Mouse (Mus musculus): ENCODE measurements around the gene Nfkb2. TPM values are rescaled to one million over a fixed set of nuclear protein-coding genes. Genes with fewer than 3 reads are reported as not detected.

Gene Nfkb2
- total RNA-seq, 2 experiments from 2014 or later = 9.6 to 10.4 TPM

- intact Hi-C loops (cut with DNase I; ENCODE audit: low total_unique reads) = no loop called here
- no peak for DNase-seq
Measured at GRCm38 (mm10) chr19:46320076-46320785, 16.1 kb downstream of the Nfkb2 start.

- intact Hi-C loops (cut with DNase I; ENCODE audit: low total_unique reads) = no loop called here
- DNase-seq = peak; percentile 8
Measured at GRCm38 (mm10) chr19:46321101-46321943, 17.2 kb downstream of the Nfkb2 start.

- intact Hi-C loops (cut with DNase I; ENCODE audit: low total_unique reads) = no loop called here
- DNase-seq = peak; percentile 2
Measured at GRCm38 (mm10) chr19:46322144-46322995, 18.2 kb downstream of the Nfkb2 start.

DNA sequence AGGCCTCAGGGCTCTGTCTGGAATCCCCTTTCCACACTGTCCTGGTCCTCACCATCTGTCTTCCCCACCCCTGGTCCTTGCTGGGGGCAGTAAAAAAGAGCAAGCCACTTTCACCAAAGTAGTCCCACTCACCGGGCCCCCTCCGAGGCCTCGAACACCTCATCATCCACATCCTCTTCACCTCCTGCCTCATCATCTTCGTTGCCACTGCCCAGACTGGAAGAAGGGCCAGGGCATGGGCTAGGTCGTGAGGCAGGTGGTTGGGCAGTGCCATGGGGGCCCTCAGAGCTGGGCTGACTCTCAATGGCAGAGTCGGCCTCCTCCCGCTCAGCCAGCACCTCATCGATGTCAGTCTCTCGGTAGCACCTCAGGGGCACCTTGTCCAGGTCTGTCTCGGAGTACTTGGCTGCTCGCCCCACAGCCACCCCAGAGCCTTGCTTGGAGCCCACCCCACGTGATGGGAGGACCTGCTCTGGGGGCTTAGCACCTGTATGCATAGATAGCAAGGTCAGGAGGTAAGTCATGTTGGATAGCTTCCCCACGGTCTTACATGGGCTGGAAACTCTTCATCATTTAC is 19.0 kb downstream of the Nfkb2 start:
- no peak for DNase-seq
- intact Hi-C loops (cut with DNase I; ENCODE audit: low total_unique reads) = no loop called here

- DNase-seq = peak; percentile 1
- intact Hi-C loops (cut with DNase I; ENCODE audit: low total_unique reads) = no loop called here
Measured at GRCm38 (mm10) chr19:46323716-46324115, 19.6 kb downstream of the Nfkb2 start.

DNA sequence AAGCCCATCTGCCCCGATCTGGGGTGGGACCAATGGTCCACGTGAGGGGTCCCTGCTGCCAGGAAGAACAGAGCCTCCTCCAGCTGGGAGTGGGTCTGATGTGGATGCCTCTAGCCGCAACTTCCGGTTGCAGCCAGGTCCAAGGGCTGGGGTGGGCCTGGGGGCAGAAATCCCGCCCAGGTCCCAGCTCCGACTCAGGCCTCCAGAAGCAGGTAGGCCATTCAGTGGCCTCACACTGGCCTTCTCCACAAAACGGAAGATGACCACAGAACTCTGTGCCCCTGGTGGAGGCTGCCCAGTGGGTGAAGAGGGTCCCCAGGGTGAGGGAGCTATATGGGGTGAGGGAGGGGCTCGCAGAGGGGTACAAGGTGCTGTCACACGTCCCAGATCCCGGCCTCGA is 20.2 kb downstream of the Nfkb2 start:
- intact Hi-C loops (cut with DNase I; ENCODE audit: low total_unique reads) = no loop called here
- peak; percentile 3 for DNase-seq

DNA sequence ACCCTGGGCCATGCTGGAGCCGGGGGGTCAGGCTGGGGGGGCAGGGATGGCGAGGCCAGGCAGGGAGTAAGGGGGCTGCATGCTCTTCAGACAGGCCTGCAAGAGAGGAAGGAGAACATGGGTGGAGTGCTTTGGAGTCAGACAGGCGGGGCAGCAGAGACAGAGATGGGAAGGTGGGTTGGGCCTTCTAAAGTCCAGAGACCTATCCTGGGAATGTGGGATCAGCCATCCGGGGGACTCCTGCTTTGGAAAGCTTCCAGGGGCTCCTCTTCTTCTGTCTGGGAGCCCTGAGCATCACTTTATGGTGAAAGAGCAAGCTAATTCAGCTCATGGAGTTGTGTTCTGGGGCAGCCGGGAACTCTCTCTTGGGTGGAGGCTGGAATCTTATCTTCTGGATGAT is 20.8 kb downstream of the Nfkb2 start:
- DNase-seq = no peak
- intact Hi-C loops (cut with DNase I; ENCODE audit: low total_unique reads) = no loop called here

DNA sequence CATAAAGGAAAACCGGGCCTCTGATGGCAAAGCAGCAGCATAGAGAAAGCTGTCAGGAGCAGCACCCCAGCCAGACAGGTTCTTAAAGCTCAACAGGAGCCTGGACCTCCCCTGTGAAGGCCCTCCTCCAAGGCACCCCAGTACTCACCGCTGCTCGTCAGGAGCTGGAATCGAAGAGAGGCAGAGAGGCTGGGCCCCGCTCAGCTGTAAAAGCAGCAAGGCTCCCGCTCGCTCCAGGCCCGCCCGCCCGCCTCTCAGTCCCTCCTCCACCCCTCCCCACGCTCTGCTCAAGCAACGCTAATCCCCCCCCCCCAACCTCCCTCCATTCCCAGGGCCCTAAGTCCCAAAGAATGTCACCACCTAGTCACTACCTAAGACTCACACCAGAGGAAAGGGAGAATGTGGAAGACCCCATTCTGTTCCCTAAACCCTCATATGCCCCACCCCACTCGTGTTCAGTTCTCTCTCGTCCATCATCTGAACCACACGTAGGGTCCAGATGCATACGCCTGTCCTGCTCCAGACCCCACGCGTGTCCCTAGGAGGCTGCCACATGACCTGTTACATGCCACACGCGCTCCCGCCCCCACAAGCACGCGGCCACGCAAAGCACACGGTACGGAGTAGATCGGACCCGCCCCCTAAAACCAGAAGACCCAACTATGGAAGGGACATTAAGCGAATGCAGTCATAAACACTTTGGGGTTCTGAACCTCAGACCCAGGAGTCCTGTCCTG is 22.1 kb downstream of the Nfkb2 start:
- DNase-seq = no peak
- intact Hi-C loops (cut with DNase I; ENCODE audit: low total_unique reads) = no loop called here

- intact Hi-C loops (cut with DNase I; ENCODE audit: low total_unique reads) = no loop called here
- DNase-seq = peak; percentile 43
Measured at GRCm38 (mm10) chr19:46326756-46327305, 22.7 kb downstream of the Nfkb2 start, which contains the start of gene Psd. Gene Psd (minus strand): TSS chr19:46327156.

DNA sequence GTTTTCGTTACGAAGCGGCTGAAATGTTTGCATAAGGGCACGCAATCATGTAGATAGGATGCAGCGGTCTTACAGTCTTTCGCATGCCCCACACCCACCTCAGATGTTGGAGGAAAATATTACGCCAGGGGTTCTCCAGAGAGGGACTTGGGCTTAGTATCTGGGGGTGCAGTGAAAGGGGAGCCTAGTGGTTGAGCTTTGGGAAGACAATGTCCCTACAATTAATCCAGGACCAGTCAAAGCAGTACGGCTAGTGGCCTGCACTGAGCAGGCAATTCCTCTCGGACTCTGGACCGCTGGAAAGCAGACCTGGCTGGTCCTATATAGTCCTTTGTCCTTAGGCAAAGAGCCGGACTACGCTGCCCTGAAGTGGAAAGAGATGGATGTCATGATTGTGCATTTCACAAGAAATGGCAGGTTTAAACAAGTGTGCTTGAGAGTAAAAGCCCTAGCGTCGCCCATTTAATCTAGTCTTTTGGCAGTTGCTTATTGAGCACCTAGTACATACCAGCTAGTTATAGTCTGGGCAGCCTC is 23.5 kb downstream of the Nfkb2 start:
- intact Hi-C loops (cut with DNase I; ENCODE audit: low total_unique reads) = no loop called here
- DNase-seq = no peak

GRCm38 (mm10) chr19:46328081-46329030 is 24.2 kb downstream of the Nfkb2 start, which contains the start of gene Fbxl15:
Gene Fbxl15 (plus strand): TSS chr19:46328184.
- DNase-seq = peak; percentile 94
- intact Hi-C loops (cut with DNase I; ENCODE audit: low total_unique reads) = no loop called here

DNA sequence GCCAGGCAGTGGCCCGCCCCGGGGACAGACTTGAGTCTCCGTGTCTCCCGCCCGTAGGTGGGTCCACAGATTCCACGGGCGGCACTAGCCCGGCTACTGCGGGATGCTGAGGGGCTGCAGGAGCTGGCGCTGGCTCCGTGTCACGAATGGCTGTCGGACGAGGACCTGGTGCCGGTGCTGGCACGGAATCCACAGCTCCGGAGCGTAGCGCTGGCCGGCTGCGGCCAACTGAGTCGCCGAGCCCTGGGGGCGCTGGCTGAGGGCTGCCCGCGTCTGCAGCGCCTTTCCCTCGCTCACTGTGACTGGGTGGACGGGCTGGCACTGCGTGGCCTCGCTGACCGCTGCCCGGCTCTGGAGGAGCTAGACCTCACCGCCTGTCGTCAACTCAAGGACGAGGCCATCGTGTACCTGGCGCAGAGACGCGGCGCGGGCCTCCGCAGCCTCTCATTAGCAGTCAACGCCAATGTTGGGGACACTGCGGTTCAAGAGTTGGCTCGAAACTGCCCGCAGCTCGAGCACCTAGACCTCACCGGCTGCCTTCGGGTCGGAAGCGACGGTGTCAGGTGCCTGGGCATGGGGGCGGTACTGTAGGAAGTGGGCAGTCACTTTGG is 25.0 kb downstream of the Nfkb2 start:
- intact Hi-C loops (cut with DNase I; ENCODE audit: low total_unique reads) = no loop called here
- no peak for DNase-seq

DNA sequence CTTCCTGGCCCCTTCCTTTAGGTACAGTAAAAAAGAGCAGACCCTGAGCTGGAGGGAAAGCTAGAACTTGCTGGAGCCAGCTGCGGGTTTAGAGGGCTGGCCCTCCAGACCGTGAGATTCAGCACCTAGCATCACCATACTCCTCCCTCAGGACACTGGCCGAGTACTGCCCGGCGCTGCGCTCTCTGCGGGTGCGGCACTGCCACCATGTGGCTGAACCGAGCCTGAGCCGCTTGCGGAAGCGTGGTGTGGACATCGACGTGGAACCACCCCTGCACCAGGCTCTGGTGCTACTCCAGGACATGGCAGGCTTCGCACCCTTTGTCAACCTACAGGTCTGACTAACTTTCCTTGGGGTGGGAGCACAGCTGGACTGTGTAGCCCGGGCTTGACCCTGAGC is 25.8 kb downstream of the Nfkb2 start:
- peak; percentile 85 for DNase-seq
- intact Hi-C loops (cut with DNase I; ENCODE audit: low total_unique reads) = loop anchor here (10.0 kb wide), 1 partner anchor 115 kb away; no protein-coding TSS in a partner anchor

- DNase-seq = no peak
- intact Hi-C loops (cut with DNase I; ENCODE audit: low total_unique reads) = loop anchor here (10.0 kb wide), 1 partner anchor 114 kb away; no protein-coding TSS in a partner anchor
Measured at GRCm38 (mm10) chr19:46330696-46331095, 26.6 kb downstream of the Nfkb2 start.

DNA sequence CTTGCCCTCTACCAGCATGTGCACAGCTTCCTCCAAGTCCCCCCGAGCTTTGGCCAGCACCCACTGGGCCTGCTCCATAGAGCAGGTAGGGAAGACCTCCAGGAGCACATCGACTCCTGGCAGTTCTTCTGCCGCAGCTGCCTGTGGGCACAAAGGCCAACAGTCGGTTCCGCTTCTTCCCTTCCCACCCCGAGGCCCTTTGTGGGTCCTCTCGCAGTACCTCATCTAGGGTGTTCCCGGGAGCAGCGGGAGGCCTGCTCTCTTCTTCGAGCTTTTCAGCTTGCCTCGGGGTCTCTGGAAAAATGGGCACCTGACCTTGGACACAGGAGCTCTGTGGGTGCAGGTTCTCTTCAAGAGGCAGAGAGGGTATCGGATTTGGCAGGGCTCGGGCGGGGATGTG is 27.2 kb downstream of the Nfkb2 start:
- no peak for DNase-seq
- intact Hi-C loops (cut with DNase I; ENCODE audit: low total_unique reads) = loop anchor here (10.0 kb wide), 1 partner anchor 113 kb away; no protein-coding TSS in a partner anchor

DNA sequence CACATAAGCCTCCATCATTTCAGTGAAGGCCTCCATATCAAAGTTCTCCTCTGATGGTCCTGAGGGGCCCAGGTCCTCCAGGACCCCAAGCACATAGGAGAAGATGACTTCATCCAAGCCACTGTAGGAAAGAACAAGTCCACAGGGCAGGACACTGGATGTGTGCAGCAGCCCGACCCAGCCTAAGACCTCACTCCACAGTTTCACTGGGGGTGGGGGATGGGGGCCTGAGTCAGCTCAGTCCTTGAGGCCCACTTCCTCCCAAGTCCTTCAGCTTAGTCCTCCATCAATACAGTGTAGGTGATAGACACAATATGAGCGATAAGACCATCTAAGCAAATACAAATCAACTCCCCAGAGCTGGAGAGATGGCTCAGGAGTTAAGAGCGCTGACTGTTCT is 27.8 kb downstream of the Nfkb2 start:
- intact Hi-C loops (cut with DNase I; ENCODE audit: low total_unique reads) = loop anchor here (10.0 kb wide), 1 partner anchor 113 kb away; no protein-coding TSS in a partner anchor
- no peak for DNase-seq
